Mouse (Mus musculus) lung, adult 2 months (tissue): ENCODE results near the gene Sync.

ENCODE experiments used
- CTCF ChIP-seq: fragments of 200-500 bp; IDR thresholded peaks from 2 replicates; pipeline ENCODE4 v1.5.1; 2011; ENCODE audit warnings: mild to moderate bottlenecking, low read length, control low read depth; ENCODE audit not compliant: insufficient read depth
- POLR2A ChIP-seq: fragments of 200-500 bp; IDR thresholded peaks from 2 replicates; pipeline ENCODE4 v1.6.1; 2011; ENCODE audit warnings: low read depth, mild to moderate bottlenecking, control low read depth, low read length, borderline replicate concordance; ENCODE audit errors: extremely low read depth

GRCm38 (mm10) chr4:129304306-129304705 lies 16.9 kb downstream of the Sync start:
- TF ChIP-seq CTCF (no peak), POLR2A (no peak)
